Mouse (Mus musculus) CH12.LX (cell line): ENCODE data around the gene Hamp2. TPM values are rescaled to one million over a fixed set of nuclear protein-coding genes. Genes with fewer than 3 reads are reported as not detected.

ENCODE experiments used
- DNase-seq: peaks from one replicate; pipeline ENCODE4 v3.0.0-alpha.2; 2013; ENCODE audit errors: extremely low read depth
- H3K27ac ChIP-seq: 2 replicates; pipeline ENCODE4 v1.5.1; 2012; ENCODE audit warnings: low read depth, mild to moderate bottlenecking, control low read depth, moderate library complexity; ENCODE audit not compliant: insufficient read depth
- H3K27me3 ChIP-seq: replicated peaks from 2 replicates; pipeline ENCODE3; 2012; ENCODE audit warnings: inconsistent platforms
- H3K36me3 ChIP-seq, 2 experiments: replicated peaks in 1 of 2; 2 replicates each; pipeline versions ENCODE3 to v1.6.1; 2012; ENCODE audit warnings: inconsistent platforms in 1 of 2, low read length in 1 of 2, mild to moderate bottlenecking in 1 of 2, mixed read lengths in 1 of 2, moderate library complexity in 1 of 2; ENCODE audit not compliant: control insufficient read depth in 1 of 2, insufficient read depth in 1 of 2
- H3K4me1 ChIP-seq, 2 experiments: 2 replicates each; pipeline ENCODE4 v1.6.1; 2012; ENCODE audit warnings: inconsistent platforms in 1 of 2, moderate library complexity in 1 of 2; ENCODE audit not compliant: insufficient read depth in 2 of 2, control insufficient read depth in 1 of 2
- H3K4me2 ChIP-seq: 2 replicates; pipeline ENCODE4 v1.6.1; 2012; ENCODE audit warnings: low read depth, mild to moderate bottlenecking, control low read depth; ENCODE audit not compliant: poor library complexity, insufficient read depth, severe bottlenecking
- H3K4me3 ChIP-seq, 3 experiments: fragments of 150-350 bp in 1 of 3; sonication (generic) in 1 of 3; replicated peaks in 1 of 3; 2 replicates each; pipeline versions ENCODE3 to v1.5.1; 2011 to 2012; ENCODE audit warnings: low read depth in 2 of 3, low read length in 2 of 3, mild to moderate bottlenecking in 2 of 3, moderate library complexity in 2 of 3, control low read depth in 1 of 3, improper control_type of control experiment in 1 of 3, inconsistent platforms in 1 of 3, mixed read lengths in 1 of 3; ENCODE audit not compliant: poor library complexity in 1 of 3
- H3K79me2 ChIP-seq: replicated peaks from 2 replicates; pipeline ENCODE4 v1.6.1; 2012; ENCODE audit warnings: mild to moderate bottlenecking, moderate library complexity; ENCODE audit not compliant: control insufficient read depth, poor library complexity, insufficient read depth, severe bottlenecking; ENCODE audit errors: extremely low read depth
- H3K9ac ChIP-seq: 2 replicates; pipeline ENCODE4 v1.6.1; 2012; ENCODE audit warnings: low read depth, mild to moderate bottlenecking, control low read depth, moderate library complexity; ENCODE audit not compliant: insufficient read depth
- H3K9me3 ChIP-seq: replicated peaks from 2 replicates; pipeline ENCODE3; 2012; ENCODE audit warnings: low read length, inconsistent platforms, mixed read lengths
- BHLHE40 ChIP-seq: IDR thresholded peaks from 2 replicates; pipeline ENCODE4 v1.6.1; 2011; ENCODE audit warnings: mild to moderate bottlenecking, low read depth, low read length, improper control_type of control experiment
- CHD1 ChIP-seq: IDR thresholded peaks from 2 replicates; pipeline ENCODE4 v1.6.1; 2012; ENCODE audit warnings: low read depth, low read length, improper control_type of control experiment, inconsistent platforms
- CHD2 ChIP-seq: IDR thresholded peaks from 2 replicates; pipeline ENCODE4 v1.6.1; 2011; ENCODE audit warnings: low read length, improper control_type of control experiment
- CTCF ChIP-seq, 2 experiments: IDR thresholded peaks in 1 of 2; conservative IDR thresholded peaks in 1 of 2; 2 replicates each; pipeline ENCODE4 v1.5.1; 2011 to 2012; ENCODE audit warnings: low read depth in 2 of 2, low read length in 2 of 2, improper control_type of control experiment in 1 of 2, inconsistent platforms in 1 of 2, mild to moderate bottlenecking in 1 of 2, moderate library complexity in 1 of 2
- E2F4 ChIP-seq: IDR thresholded peaks from 2 replicates; pipeline ENCODE4 v1.6.1; 2011; ENCODE audit warnings: low read depth, low read length, improper control_type of control experiment; ENCODE audit not compliant: insufficient replicate concordance
- ELF1 ChIP-seq: IDR thresholded peaks from 2 replicates; pipeline ENCODE4 v1.6.1; 2014; ENCODE audit warnings: low read depth, mild to moderate bottlenecking, inconsistent platforms, low read length, improper control_type of control experiment
- EP300 ChIP-seq: IDR thresholded peaks from 2 replicates; pipeline ENCODE4 v1.6.1; 2011; ENCODE audit warnings: low read length, improper control_type of control experiment
- ETS1 ChIP-seq: conservative IDR thresholded peaks from 2 replicates; pipeline ENCODE4 v1.6.1; 2012; ENCODE audit warnings: low read depth, mild to moderate bottlenecking, inconsistent platforms, low read length, improper control_type of control experiment, moderate library complexity
- GABPA ChIP-seq: IDR thresholded peaks from 2 replicates; pipeline ENCODE4 v1.6.1; 2012; ENCODE audit warnings: low read depth, low read length, improper control_type of control experiment, inconsistent platforms; ENCODE audit not compliant: insufficient replicate concordance
- IRF4 ChIP-seq: IDR thresholded peaks from 2 replicates; pipeline ENCODE4 v1.6.1; 2014; ENCODE audit warnings: low read depth, mild to moderate bottlenecking, inconsistent platforms, low read length, improper control_type of control experiment
- JUN ChIP-seq: IDR thresholded peaks from 2 replicates; pipeline ENCODE4 v1.6.1; 2011; ENCODE audit warnings: low read depth, mild to moderate bottlenecking, low read length, improper control_type of control experiment, moderate library complexity; ENCODE audit not compliant: insufficient read depth
- KAT2A ChIP-seq: IDR thresholded peaks from 2 replicates; pipeline ENCODE4 v1.6.1; 2012; ENCODE audit warnings: low read length, improper control_type of control experiment, inconsistent platforms; ENCODE audit not compliant: insufficient replicate concordance
- MXI1 ChIP-seq: IDR thresholded peaks from 2 replicates; pipeline ENCODE4 v1.6.1; 2011; ENCODE audit warnings: mild to moderate bottlenecking, low read depth, low read length, improper control_type of control experiment
- NELFE ChIP-seq: IDR thresholded peaks from 2 replicates; pipeline ENCODE4 v1.6.1; 2011; ENCODE audit warnings: low read depth, low read length, improper control_type of control experiment
- NRF1 ChIP-seq: IDR thresholded peaks from 2 replicates; pipeline ENCODE4 v1.6.1; 2014; ENCODE audit warnings: low read depth, mild to moderate bottlenecking, inconsistent platforms, low read length, improper control_type of control experiment, moderate library complexity
- PAX5 ChIP-seq: IDR thresholded peaks from 2 replicates; pipeline ENCODE4 v1.6.1; 2012; ENCODE audit warnings: low read length, inconsistent platforms, mixed read lengths
- POLR2AphosphoS2 ChIP-seq: IDR thresholded peaks from 2 replicates; pipeline ENCODE4 v1.6.1; 2011; ENCODE audit warnings: low read depth, low read length, improper control_type of control experiment
- SIN3A ChIP-seq: IDR thresholded peaks from 2 replicates; pipeline ENCODE4 v1.6.1; 2012; ENCODE audit warnings: low read length, improper control_type of control experiment, inconsistent platforms
- SMC3 ChIP-seq: IDR thresholded peaks from 2 replicates; pipeline ENCODE4 v1.6.1; 2011; ENCODE audit warnings: low read depth, low read length, improper control_type of control experiment
- TCF12 ChIP-seq: IDR thresholded peaks from 2 replicates; pipeline ENCODE4 v1.6.1; 2014; ENCODE audit warnings: low read depth, mild to moderate bottlenecking, inconsistent platforms, low read length, improper control_type of control experiment
- ZKSCAN1 ChIP-seq: IDR thresholded peaks from 2 replicates; pipeline ENCODE4 v1.6.1; 2012; ENCODE audit warnings: low read depth, inconsistent platforms, low read length, improper control_type of control experiment, borderline replicate concordance
- ZMIZ1 ChIP-seq: IDR thresholded peaks from 2 replicates; pipeline ENCODE4 v1.6.1; 2012; ENCODE audit warnings: low read depth, mild to moderate bottlenecking, inconsistent platforms, low read length, improper control_type of control experiment
- dilution Hi-C: fragments of 300-500 bp; cut with MboI; formaldehyde crosslinking; loops from 2 replicates; pipeline ENCODE4 v1.14.3; 2020; ENCODE audit warnings: low sequenced_read_pairs; ENCODE audit not compliant: extremely low pct_unique_long_range_greater_than_20kb, extremely low pct_ligation_motif_present
- in situ Hi-C: fragments of 300-500 bp; cut with MboI; formaldehyde crosslinking; loops from 3 replicates; pipeline ENCODE4 v1.14.3; 2019; ENCODE audit warnings: low sequenced_read_pairs, low pct_ligation_motif_present, low pct_unique_long_range_greater_than_20kb, mixed read lengths
- polyA plus RNA-seq: library from polyadenylated mRNA; unstranded; fragments of >175 nt; gene quantifications from 2 replicates; pipeline ENCODE4 v1.2.1, GENCODE M21; 2012; ENCODE audit warnings: low read depth; ENCODE audit not compliant: insufficient read length
- total RNA-seq, 2 experiments: library from RNA; depleted of rRNA; stranded (reverse); fragments of 300-350 nt in 1 of 2; fragments of >200 nt in 1 of 2; gene quantifications; 2 replicates each; pipeline ENCODE4 v1.2.3; 2012 to 2014

Gene Hamp2
- total and polyA plus RNA-seq, 3 experiments: not detected

- H3K4me2 ChIP-seq: no peak within 1 kb of the TSS
- H3K79me2 ChIP-seq: no peaks in the 10 kb centered on the region
- H3K36me3 ChIP-seq: no peaks in the 10 kb centered on the region
- H3K9me3 ChIP-seq: no peaks in the 10 kb centered on the region
- in situ Hi-C loops: loop anchor here (5.0 kb wide), 1 partner anchor 37 kb away; no protein-coding TSS in a partner anchor
- H3K27me3 ChIP-seq: no peaks in the 10 kb centered on the region
- H3K4me1 ChIP-seq: peaks cover 5 to 12% of the 10 kb centered on the region in 2 experiments; a peak in 3 of 4 replicates
- H3K9ac ChIP-seq: no peak within 1 kb of the TSS
- H3K4me3 ChIP-seq: no peak within 1 kb of the TSS
- no peak within 1 kb of the TSS for H3K27ac ChIP-seq
- TF ChIP-seq TCF12: no peak
- no peak for TF ChIP-seq NRF1
- no peak for TF ChIP-seq PAX5
- TF ChIP-seq JUN: no peak
- TF ChIP-seq, all 38 proteins: peak for 0
- no peak for DNase-seq
- dilution Hi-C loops: no loop called here
Observed at GRCm38 (mm10) chr7:30914732-30915131, 9.7 kb downstream of the Hamp2 start, which contains the start of gene Mag. Gene Mag, minus strand, starts transcription at chr7:30914873.

- H3K4me3 ChIP-seq: no peak overlapping the region
- dilution Hi-C loops (no loop called here), in situ Hi-C loops (loop anchor here (5.0 kb wide), 1 partner anchor 32 kb away; no protein-coding TSS in a partner anchor)
- no peaks in the 10 kb centered on the region for H3K36me3 ChIP-seq
- peaks cover 0 to 8% of the 10 kb centered on the region in 2 experiments; a peak in 2 of 4 replicates for H3K4me1 ChIP-seq
- peaks cover 2% of the 10 kb centered on the region for H3K27me3 ChIP-seq
- DNase-seq: no peak
- no peak overlapping the region for H3K27ac ChIP-seq
- no peaks in the 10 kb centered on the region for H3K9me3 ChIP-seq
- no peak overlapping the region for H3K9ac ChIP-seq
- H3K4me2 ChIP-seq: no peak overlapping the region
- no peaks in the 10 kb centered on the region for H3K79me2 ChIP-seq
- TF ChIP-seq SMC3 (no peak), CHD2 (no peak), BHLHE40 (no peak), ZMIZ1 (no peak), NELFE (no peak), EP300 (no peak), SIN3A (no peak), CTCF (conservative IDR thresholded peaks at IDR 0.05 in 1 of 2, IDR thresholded peaks at IDR 0.05 in 1 of 2; ENCODE audit: low read depth in 2 of 2, low read length in 2 of 2) (no peak)
- TF ChIP-seq, all 38 proteins: peak for 0
Observed at GRCm38 (mm10) chr7:30909773-30910172, 14.7 kb downstream of the Hamp2 start.

DNA sequence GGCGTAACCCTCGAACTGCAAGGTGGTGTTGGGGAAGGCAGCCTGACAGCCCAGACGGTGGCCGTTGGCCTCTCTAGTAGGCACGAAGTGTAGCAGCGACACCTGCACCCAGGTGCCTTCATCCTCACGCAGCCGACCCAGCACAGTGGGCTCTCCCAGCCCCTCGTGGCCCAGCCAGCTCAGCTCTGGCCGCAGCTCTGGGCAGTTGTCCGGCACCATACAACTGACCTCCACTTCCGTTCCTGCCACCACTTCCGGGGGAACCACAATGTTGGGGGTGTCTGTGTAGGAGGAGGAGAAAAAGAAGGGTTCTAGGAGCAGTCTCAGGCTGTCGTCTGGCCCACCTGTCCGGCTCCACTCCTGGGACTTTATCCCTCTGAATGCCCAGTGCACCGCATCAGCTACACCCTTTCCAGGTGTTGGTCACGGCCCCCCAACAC is 15.5 kb downstream of the Hamp2 start:
- peaks cover 0 to 9% of the 10 kb centered on the region in 2 experiments; a peak in 2 of 4 replicates for H3K4me1 ChIP-seq
- peaks cover 2% of the 10 kb centered on the region for H3K27me3 ChIP-seq
- no peak overlapping the region for H3K4me2 ChIP-seq
- H3K79me2 ChIP-seq: no peaks in the 10 kb centered on the region
- no peaks in the 10 kb centered on the region for H3K9me3 ChIP-seq
- no peaks in the 10 kb centered on the region for H3K36me3 ChIP-seq
- H3K27ac ChIP-seq: no peak overlapping the region
- dilution Hi-C loops (no loop called here), in situ Hi-C loops (no loop called here)
- no peak for DNase-seq
- H3K9ac ChIP-seq: no peak overlapping the region
- no peak overlapping the region for H3K4me3 ChIP-seq
- TF ChIP-seq GABPA (no peak), TCF12 (no peak), E2F4 (no peak), CHD1 (no peak), POLR2AphosphoS2 (no peak), ELF1 (no peak), MXI1 (no peak), EP300 (no peak), KAT2A (no peak), ETS1 (no peak), ZKSCAN1 (no peak), IRF4 (no peak)
